Mouse (Mus musculus): ENCODE results near the gene Fbxo22.
A peak's percentile ranks its signal among the peaks of the same experiment; 100 is the strongest.
"Not testable (repeated sequence)": the region's sequence is repeated elsewhere in the genome, so short reads cannot be mapped to it uniquely, and the experiment has no call there.

Fbxo22 gene

DNA sequence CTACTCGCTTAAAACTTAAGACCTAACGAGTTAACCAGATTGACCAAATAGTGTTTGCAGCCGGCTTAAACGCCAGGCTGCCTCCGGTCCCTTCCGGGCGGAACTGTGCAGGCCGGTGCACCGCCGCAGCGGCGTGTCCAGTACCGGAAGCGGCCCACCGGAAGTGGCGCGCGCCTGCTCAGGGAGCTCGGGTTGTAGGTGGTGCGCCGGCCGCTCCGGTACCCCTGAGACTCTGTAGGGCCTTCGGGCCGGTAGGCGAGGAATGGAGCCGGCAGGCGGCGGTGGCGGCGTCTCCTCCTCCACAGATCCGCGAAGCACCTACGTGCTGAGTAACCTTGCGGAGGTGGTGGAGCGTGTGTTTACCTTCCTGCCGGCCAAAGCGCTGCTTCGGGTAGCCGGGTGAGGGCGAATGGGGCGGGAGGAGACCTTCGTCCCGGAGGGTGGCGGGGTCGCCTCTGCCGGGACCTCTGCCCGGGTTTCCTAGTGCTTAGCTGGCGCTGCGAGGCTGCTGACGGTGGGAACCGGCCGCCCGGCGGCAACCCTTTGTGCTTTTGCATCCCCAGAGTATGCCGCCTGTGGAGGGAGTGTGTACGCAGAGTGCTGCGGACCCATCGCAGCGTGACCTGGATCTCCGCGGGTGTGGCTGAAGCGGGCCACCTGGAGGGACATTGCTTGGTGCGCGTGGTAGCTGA is at the start of gene Fbxo22:
Gene Fbxo22, plus strand, starts transcription at position 136 of the 692 bp plus-strand sequence.
- DNase-seq (ENCODE audit: low spot score): peak; percentile 85

DNA sequence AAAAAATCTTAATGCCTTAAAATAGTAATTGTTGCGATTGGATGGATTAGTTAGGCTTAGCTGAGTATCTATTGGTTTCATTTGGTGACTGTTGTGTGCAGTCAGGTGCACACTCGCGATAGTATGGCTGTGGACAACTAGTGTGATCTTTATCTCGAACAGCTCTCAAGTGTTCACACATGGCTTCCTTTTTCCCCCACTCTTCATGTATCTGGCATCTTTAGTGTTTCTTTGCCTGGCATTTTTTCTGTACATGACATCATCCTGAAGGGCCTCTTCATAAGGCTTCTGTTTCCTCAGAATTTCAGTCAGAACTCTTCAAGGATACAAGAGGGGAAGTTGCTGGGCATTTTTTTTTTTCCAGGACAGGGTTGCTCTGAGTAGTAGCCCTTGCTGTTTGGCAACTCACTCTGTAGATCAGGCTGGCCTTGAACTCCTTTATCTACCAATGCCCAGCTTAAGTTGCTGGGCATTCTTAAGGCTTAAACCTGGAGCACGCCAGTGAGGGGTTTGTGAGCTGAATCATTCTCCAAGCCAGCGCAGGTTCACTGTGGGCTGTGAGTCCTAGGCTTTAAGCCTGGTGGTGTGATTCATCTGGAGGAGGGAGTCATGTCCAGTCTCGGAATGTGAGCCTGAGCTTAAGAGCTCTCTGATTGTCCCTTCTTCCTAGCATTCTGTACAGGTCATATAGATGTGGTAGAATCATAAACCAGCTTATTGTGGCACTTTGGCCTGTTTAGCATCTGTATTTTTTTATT is 37.9 kb upstream of the Fbxo22 start:
- no peak for DNase-seq (ENCODE audit: low spot score)

DNA sequence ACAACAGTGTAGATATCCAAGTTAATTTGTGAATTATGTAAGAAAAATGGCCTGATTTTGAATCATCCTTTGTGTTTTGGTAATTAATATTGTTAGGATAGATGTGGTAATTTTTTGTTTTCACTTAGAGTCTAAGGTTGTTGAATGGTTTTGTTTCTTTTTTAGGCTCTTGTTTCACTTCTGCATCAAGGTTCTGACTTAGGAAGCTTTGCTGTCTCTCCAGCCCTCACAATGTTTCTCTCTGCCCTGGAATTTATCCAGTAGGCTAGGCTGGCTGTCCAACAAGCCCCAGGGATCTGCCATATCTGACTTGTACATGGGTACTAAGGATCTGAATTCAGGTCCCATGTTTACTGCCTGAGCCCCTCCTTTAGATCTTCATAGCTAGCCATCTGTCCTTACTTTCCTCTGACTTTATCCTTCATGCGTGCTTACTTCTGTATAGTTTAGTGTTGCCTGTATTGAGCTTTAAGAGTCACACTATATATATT is 36.5 kb upstream of the Fbxo22 start:
- peak; percentile 30 for DNase-seq (ENCODE audit: low spot score)

DNA sequence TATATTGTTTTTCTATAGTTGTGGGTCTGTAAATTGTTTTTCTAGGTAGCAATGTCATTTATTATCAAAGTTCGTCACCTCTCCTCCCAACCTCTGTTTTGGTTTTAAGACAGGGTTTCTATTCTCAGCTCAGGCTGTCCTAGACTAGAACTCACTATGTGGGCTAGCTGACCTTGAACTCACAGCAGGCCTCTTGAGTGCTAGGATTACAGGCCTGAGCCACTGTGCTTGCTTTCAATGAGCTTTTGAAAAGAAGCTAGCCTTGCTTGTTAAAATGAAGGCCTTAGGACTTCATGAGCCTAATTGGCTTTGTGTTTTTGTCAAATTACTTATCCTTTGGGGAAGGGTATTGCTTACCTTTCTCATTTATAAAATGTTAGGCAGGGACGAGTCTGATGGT is 34.5 kb upstream of the Fbxo22 start:
- no peak for DNase-seq (ENCODE audit: low spot score)

DNA sequence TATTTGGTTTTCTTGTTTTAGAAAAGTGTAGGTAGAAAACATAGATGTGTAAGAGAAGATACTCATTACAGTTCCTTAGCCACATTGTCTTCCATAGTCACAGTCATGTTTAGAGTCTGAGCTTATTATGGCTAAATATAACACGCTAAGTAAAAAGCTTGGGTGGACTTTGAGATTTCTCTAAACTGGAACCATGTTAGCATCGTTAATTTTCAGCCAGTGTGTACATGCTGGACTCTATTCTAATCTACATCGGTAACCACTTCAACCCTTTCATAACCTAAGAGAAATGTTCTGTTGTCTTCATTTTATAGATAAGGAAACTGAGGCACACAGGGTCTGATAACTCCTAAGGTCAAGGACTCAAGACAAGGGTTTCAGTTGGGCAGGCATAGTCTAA is 12.8 kb upstream of the Fbxo22 start:
- DNase-seq (ENCODE audit: low spot score): no peak

DNA sequence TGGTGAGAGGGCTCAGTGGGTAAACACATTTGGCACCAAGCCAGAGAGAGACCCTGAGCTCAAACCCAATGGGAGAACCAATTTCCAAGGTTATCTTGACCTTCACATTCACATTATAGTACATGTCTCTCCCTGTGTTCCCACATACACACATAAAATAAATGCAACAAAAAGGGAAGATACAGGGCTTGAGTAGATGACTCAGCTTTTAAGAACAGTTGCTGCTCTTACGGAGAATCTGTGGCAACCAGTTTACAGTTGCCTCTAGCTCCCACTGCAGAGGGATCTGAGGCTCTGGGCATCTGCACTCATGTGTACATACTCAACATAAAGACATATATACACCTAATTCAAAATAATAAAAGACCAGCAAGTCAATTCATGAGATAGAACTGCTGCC is 10.5 kb upstream of the Fbxo22 start:
- DNase-seq (ENCODE audit: low spot score): no peak

DNA sequence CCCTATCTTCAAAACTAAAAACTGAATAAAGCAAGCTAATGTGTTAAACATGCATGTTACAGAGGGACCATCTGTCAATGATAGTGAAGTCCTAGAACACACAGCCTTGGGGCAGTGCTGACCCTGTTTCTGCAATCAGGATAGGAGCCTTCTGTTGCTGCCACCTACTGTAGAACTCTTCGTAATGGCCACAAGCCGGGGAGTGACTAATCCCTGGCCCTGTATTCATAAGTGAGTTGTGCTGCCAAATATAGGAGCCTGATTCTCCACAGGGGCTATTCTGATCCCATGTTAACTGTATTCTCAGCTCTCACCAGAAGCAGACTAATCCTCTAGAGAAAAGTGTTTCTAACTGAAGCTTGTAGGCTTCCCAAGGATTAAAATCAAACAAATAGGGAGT is 9.4 kb upstream of the Fbxo22 start:
- DNase-seq (ENCODE audit: low spot score): peak; percentile 54

DNA sequence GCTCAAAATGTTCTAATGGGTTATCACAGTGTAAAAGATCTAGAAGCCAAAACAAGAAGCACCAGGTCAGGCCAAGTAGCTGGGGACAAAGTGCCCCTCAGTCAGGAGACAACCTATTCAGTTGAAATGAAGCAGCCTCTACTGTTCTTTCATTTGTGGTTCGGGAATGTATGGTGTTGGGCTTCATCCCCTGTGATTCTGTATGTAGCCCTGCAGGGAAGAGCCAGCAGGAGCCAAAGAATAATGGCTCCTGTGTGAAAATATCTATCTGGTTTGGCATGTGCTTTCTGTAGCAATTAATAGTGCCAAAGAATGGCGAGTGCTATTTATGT is 301 bp upstream of the Fbxo22 start:
- no peak for DNase-seq (ENCODE audit: low spot score)

DNA sequence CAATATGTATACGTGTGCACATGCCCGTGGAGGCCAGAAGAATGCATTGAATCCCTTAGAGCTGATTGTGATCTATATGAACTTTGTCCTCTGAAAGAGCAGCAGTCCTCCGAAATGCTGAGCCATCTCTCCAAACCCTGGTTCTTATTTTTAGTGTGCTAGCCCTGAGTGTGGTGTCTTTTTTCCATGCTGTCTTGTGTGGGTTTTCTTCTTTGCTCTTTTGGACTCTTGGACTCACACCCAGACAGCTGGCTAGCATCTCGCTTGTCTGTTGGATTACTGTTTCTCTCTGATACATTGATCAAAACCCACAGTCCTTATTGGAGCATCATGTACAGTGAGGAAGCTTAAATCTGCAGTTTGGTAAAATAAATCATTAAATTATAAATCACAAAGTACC is 2.9 kb downstream of the Fbxo22 start:
- no peak for DNase-seq (ENCODE audit: low spot score)

DNA sequence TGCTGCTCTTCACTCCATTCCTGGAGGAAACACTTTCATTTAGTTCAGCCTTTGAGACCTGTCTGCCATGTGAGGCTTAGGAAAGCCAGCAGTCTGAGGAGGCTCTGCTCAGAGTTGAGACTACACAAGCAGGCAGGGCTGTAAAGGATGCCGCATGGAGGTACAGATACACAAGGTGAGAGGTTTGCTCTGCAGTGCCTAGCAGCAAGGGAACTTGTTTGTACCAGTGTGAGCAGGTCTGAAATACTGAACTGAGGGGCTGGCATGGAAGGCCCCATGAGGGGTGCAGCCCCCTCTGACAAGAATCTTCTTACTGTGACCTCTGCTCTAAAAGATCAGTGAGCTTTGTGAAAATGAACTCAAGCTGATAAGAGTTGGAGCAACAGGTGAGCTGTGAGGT is 4.7 kb downstream of the Fbxo22 start:
- DNase-seq (ENCODE audit: low spot score): no peak

DNA sequence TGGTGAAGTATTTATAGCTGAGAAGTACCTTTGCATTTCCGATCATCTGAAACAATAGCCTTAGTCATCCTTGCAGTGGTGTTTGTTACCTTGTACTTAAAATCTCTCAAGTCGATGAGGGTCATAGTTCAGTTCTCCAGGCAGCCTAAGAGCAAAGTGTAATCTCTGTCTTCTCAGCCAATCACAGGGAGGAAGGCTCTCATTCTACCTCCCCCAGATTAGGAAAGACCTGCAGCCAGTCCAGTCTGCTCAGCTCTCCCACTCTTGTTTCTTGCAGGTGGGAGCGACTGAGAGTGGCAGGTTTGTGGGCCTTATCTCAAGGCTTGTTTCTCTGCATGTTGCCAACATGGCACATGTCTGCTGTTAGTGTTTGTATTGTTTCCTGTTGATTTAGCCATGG is 6.3 kb downstream of the Fbxo22 start:
- no peak for DNase-seq (ENCODE audit: low spot score)

DNA sequence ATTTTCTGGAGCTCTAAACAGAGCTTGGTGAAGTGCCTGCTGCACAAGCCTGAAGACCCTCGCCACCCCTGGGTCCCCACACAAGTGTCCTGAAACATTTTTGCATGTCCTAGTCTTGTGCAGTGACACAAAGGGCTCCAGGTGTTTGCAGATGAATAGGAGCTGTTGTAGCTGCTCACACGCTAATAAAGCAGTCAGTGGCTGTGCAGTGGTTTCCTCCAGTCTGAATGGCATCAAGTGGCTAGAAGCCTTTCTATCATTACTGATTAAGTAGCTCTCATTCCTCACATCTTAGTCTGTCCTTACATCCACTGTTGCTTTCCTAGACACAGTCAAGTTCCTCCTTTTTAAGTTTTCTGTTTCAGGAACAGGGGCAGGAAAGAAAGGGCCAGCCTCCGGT is 6.9 kb downstream of the Fbxo22 start:
- no peak for DNase-seq (ENCODE audit: low spot score)

DNA sequence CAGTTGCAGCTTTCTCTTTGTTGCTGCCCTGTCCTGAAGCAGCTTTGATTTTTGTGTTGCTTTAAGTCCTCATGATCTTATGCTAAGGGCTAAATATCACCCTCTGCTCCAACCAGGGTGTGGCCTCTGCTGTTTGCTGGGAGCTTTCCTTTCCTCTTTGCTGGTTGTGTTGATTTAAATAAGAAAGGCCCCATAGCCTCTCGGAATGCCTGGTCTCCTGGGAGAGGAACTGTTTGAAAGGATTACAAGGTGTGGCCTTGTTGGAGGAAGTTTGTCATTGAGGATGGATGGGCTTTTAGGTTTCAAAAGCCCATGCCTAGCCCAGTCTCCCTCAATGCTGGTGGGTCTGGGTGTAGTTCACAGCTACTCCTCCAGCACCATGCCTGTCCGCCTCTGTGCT is 7.4 kb downstream of the Fbxo22 start:
- DNase-seq (ENCODE audit: low spot score): no peak

DNA sequence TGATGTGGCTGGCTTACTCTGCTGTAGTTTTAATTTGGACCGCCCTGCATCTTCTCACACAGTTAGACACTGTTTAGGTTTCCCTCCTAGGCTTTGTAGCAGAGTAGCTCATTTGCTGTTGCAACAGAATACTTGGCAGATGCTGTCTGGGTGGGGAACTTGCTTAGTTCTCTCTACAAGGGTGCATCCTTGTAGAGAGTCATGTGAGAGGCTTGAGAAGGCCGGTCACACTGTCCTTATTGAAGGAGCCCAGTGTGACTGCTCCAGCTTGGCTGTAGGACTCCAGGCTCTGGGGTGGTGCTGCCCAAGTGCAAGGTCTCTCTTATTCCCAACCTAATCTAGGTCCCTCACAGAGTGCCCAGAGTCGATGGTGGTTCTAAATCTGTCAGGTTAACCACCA is 8.7 kb downstream of the Fbxo22 start:
- DNase-seq (ENCODE audit: low spot score): no peak

DNA sequence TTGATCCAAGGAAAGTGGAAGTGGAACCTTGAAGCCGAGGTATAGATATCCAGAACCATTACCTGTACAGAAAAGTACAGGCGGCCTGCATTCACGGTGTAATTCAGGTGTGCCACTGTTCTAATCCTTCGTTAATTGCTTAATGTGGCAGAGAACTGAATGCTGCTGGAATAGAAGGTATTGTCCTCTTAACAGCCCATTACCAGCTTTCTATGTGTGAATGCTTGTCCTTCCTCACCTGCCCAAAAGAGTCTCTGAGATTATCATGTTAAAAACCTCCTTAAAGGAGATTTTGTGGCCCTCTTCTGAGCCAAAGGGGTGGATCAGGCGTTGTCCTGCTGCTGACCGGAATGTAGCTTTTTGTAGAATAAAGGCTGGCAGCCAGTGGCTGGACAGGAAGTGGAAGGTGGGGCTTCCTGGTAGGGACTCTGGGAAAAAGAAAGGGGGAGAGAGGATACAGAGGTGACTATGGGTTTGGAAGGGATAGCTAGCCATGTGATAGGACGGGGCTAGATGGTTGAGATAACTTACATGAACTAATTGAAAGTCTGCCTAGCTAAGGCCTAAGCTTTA is 16.5 kb downstream of the Fbxo22 start:
- no peak for DNase-seq (ENCODE audit: low spot score)

DNA sequence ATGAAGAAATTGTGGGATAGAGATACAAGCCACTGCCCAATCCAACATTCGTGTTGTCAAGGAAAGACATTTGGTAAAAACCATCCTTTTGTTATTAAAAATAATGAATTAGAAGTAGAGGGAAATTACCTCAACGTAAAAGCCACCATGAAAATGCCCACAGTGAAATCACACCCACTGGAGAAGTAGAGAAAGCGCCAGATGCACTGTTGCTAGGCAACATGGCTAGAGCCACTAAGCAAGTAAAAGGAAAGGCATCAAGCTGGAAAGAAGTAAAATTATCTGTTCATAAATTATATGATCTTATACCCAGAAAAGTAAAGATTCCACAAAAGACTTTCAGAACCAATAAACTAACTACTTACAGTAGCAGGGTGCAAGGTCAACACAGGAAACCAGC is 17.5 kb downstream of the Fbxo22 start:
- DNase-seq (ENCODE audit: low spot score): no peak

DNA sequence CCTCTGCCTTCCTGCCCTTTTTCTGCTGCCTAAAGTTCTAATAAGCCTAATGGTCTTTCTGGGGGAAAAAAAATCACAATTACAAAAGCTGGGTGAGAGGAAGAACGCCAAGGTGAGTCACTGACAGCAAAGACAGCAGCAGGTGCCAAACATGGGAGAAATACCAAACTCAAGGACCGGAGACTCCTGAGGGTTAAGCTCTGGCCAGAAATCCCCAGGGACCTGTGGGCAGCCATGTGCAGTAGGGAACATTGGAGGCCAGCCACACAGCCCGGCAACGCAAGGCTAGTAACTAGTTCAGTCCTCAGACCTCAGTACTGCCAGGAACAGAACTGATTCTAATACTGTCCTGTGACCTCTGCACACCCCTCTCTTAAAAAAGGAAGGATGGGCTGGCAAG is 19.4 kb downstream of the Fbxo22 start:
- DNase-seq (ENCODE audit: low spot score): peak; percentile 82

DNA sequence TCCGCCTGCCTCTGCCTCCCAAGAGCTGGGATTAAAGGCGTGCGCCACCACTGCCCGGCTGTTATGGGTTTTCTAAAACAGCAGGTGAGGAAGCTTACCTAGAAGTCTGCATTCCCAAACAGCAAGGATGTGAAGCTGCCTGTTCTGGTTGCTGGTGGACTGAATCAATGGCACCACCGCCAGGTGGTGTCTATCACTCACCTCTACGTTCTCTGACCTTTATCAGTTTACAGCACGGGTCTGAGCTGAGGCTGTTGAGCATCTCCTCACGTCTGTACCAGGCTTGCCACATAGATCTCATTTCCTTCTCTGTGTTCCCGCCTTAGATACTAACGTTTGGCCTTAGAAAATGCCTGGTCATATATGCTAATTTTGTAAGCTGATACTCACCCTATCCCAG is 20.3 kb downstream of the Fbxo22 start:
- no peak for DNase-seq (ENCODE audit: low spot score)

DNA sequence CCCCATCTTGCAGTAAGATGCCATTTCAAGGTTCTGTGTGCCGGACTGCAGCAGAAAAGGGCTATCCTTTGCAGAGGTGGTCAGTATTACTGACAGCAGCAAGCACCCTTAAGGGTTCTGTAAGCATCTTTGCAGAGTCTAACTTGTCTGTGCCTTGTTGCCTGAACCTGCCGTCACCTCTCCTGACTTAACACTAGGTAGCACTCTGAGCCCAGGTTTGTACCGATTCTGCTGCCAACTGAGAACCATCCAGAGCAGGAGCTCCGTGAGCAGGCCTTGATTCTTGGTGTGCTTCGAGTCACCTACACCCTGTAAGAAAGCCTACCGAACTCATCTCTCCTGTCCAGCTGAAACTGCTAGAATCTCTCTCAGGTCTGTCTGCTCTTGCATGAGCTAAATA is 22.8 kb downstream of the Fbxo22 start:
- peak; percentile 43 for DNase-seq (ENCODE audit: low spot score)

DNA sequence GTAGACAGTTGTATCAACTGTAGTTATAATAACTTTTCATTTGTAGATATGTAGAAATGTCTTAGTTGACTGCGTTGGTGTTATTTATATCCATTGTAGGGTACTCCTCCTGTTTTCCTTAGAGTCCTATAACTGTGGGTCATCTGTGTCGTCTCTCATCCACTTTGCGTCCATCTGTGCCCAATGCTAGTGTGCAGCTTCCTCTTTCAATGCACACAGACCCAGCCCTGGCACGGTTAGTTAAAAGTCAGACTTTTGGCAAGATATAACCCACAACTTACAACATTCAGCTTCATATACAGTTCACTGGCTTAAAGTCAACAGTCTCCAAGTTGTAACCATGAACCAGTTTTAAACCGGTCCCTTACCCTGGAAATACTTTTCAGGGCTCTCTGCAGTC is 23.4 kb downstream of the Fbxo22 start:
- DNase-seq (ENCODE audit: low spot score): no peak

DNA sequence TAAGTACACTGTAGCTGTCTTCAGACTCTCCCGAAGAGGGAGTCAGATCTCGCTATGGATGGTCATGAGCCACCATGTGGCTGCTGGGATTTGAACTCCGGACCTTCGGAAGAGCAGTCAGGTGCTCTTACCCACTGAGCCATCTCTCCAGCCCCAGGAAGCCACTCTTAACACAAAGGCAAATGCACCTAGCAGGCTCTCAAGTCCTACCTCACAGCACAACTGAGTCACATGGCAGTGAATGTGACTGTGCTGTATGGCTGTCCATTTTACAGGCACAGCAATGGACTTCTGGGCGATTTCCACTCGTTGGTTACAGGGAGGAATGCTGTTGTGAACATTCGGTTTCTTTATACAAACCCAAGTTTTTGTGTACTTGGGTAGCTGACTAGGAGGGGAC is 23.9 kb downstream of the Fbxo22 start:
- no peak for DNase-seq (ENCODE audit: low spot score)

DNA sequence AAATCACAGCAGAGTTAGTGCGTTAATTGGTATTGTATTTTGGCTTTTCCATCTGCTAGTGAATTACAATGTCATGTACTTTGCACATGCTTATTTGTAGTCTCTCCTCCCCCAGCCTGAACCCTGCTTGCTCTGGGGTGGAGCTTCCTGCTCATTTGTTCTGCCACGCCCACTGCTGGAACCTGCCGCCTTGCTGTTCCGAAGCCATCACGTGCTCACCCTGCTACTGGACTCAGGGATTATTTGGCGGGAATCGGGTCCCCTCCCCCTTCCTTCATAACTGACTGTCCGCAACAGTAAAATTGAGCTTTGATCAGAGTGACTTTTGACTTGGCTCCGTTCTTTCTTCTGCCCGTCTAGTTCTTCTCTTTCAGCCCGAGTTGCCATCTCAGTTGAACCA is 24.4 kb downstream of the Fbxo22 start:
- DNase-seq (ENCODE audit: low spot score): not testable (repeated sequence)

All from adipocyte (in vitro differentiated cells).